Mouse (Mus musculus): ENCODE measurements around the gene Rnf220.

The Rnf220 gene

DNA sequence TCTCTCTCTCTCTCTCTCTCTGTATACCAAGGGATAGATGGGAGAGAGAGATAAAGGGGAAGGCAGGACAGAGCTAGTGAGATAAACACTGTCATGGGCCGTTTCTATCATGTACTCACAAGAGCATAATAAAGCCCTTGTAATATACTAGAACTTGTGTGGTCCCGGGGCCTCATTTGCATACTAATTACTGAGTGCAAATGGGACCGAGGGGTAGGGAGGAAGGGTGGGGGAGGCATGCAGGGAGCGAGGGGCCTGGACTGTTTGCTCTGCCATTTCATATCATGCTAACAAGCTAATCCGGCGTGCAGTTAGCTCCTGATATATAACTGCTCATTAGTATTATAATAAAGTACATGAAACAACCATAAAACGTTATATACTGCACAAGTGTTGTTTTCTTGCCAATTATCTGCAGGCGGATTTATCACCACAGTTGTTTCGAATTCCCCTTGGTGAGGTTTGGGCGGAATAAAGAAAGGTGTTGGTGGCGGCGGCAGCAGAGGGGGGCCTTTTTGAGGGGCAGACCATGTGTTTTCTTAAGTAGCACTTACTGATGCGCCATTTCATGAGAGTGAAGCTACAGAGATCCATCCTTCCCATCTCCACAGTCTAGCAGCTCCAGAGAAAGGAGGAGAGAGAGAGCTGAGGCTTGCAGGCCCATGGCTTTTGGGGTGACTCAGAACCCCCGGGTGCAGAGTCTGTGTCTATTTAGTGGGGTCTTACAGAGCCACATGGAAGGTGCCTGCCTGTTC is 116.9 kb downstream of the Rnf220 start:
- no peak for DNase-seq (ENCODE audit: low read depth)

DNA sequence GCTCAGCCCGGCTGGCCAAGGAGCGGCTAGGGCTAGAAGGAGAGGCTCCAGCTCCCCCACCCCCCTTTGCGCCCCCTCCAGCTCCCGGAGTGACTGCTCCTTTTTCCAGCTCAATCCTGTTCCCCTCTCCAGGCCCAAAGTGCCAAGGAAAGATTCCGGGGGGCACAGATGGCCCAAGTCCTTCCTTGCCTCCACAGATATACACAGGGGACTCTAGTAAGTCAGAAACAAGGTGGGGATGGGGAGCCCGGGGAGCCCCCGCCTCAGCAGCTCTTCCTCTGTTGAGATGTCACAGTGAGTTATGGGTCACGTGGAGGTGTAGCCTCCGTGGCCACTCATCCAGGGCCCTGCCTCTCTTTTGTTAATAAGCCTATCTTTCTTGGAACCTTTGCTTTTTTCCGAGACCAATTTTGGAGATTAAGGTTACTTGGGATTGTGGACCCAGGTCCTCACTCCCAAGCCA is 122.7 kb downstream of the Rnf220 start:
- DNase-seq (ENCODE audit: low read depth) = no peak

DNA sequence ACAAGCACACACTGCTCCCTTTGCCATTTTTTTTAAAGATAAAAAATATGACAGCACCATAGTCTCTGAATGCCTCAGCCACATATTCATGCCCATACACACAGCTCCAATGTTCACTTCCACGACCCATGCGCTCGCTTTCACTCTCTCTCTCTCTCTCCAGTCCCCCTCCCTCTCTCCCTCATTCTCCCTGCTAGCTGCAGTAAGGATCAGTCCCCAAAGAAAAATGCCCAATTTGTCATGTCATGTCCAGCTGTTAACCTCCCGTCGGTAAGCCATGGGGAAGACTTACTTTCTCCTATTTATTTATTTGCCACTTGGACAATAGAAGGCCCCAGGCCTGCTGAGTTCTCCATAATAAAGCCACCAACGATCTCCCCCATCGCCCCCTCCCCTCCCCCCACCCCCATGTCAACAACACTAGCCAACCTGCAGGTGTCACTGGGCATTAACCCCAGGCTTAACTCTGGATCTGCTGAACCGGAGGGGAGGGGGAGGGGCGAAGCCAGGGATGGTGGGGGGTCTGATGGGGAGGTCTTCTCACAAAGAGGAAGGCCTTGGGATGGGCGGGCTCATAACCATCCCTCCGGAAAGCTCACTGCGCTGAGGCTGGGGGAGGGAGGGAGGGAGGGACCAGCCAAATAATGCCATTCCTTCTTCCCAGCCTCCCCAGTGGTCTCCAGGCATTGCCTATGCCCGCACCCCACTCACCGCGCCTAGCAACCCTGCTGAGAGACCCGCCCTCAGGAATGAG is 123.4 kb downstream of the Rnf220 start:
- DNase-seq (ENCODE audit: low read depth) = no peak

DNA sequence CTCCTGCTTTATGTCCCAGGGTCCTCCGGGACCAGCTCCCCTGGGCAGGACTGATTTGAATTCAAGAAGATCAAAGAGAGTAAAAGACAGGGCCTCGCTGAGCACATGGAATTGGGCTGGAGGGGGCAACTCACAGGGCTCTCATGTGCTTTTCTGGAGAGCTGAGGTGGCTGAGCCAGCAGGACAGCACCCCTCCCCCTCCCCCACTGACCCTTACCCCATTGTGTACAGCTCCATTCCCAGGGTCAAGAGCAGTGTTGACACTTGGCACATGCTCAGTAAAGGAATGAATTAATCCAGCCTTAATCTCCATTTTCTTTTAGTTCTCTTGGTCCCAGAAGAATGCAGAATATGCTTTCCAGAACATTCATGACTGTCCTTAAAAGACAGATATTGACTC is 125.0 kb downstream of the Rnf220 start:
- DNase-seq (ENCODE audit: low read depth) = no peak

DNA sequence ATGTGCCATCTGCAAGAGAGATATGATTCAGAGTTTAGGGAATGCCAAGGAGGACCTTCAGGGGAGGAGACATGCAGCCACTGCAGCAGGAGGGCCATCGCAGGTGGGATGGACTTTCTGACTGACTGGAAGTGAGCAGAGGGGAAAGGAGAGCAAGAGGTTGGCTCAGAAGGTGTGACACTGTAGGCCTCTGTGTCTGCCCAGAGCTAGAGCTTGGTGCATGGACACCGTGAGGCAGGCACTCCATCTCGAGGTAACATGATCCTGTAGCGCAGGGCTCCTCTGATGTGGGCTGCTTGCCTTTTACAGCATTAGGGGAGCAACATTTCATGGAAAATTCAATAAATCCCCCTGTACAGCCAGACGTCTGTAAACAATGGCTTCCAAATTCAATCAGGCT is 126.5 kb downstream of the Rnf220 start:
- DNase-seq (ENCODE audit: low read depth) = no peak

DNA sequence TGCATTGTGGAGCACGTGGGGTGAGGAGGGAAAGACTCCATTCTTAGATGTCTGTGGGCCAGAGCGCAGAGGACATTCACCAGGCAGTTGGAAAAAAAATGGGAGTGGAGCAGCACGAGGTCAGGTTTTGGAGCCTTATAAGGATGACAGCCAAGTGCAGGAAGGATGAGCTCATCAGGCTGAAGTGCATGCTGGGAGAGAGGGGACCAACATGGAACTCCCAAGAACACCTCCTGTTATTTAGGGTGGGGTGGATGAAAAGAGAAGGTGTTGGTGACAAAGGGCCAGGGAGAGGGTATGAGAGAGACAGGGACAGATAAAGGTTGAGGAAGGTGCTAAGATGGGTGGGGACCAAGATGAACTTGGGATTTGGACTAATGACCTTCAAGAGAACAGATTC is 127.3 kb downstream of the Rnf220 start:
- no peak for DNase-seq (ENCODE audit: low read depth)

DNA sequence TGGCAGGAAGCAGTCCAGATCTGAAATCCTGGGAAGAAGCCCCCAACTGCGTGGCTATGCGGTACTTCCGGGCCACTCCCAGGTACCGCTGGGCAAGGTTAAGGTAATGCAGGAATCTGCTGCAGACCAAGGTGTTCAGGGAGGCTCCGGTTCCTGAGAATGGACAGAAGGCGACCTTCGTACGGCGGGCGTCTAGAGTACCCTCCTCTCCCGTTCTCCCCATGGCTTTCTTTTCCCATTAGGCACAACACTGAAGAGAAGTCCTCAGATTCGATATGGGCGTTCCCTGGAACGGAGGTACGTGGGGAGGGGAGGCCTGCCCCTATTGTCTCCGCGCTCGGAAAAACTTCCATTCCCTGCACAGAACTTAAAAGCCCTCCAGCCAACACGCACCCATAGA is 129.5 kb downstream of the Rnf220 start:
- no peak for DNase-seq (ENCODE audit: low read depth)

DNA sequence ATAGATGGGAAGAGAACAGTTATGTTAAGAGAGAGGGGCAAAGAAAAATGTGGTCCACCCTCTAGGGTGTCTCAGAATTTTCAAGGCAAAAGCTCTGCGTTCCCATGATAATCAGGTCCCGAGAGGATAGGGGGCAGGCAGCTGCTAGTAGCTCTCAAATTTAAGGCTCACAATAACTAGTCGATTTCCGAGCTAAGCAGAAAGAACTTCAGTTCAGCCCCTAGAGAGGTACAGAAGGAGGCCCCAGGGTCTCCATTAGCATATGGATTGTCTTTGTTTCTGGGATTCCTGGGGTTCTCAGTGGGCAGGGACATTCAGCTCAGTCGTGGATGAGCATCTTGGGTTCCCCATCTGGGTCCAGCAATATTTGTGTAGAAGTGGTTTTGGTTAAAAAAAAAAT is 134.8 kb downstream of the Rnf220 start:
- DNase-seq (ENCODE audit: low read depth) = no peak

DNA sequence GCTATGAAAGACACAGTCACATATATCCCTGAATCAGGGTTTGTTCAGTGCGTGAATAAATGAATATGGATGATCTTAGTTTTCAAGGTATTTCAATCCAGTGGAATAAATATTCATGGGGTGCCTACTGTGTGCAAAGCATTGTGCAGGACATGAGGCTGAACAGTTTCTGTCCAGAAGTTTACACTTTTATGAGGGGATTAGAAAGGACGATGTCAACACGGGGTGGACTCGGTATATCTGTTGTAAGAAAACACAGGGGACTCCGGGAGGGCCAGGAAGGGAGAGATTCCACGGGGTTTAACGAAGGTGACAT is 135.3 kb downstream of the Rnf220 start:
- no peak for DNase-seq (ENCODE audit: low read depth)

DNA sequence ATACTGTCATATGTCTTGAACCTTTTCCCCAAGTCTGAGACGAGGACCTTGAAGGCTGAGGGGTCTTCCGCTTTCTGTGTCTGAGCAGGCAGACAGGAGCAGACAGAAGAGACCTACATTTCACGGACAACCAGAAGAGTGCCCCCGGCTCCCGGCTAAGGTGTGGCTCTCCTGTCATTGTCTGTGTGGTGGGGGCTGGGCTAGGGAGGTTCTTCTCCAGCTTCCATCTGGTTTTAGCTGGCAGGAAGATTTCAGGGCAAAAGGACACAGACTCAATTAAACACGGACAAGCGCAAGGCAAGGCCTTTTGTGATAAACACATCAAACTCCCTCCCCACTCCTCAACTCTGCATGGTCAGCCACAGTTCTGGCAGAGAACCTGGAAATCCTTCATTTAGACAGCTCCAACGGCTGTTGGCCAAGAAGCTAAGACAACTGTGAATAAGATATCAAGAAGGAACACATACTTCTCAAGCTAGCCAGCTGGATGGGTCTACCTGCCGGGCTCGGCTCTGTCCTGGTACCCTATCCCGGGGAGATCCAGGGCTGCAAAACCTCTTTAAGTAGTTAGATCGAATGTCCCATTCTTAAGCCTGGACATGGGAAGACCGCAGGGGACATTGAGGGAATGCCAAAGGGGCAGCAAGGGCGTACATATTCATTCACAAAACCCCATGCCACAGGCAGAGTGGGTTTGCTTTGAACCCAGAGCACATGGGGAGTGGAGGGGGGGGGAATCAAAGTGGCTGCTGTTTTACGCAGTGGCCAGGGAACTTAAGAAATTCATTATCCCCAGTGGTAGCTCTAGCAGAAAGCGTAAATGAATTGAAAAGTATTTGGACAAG is 135.9 kb downstream of the Rnf220 start:
- DNase-seq (ENCODE audit: low read depth) = no peak

DNA sequence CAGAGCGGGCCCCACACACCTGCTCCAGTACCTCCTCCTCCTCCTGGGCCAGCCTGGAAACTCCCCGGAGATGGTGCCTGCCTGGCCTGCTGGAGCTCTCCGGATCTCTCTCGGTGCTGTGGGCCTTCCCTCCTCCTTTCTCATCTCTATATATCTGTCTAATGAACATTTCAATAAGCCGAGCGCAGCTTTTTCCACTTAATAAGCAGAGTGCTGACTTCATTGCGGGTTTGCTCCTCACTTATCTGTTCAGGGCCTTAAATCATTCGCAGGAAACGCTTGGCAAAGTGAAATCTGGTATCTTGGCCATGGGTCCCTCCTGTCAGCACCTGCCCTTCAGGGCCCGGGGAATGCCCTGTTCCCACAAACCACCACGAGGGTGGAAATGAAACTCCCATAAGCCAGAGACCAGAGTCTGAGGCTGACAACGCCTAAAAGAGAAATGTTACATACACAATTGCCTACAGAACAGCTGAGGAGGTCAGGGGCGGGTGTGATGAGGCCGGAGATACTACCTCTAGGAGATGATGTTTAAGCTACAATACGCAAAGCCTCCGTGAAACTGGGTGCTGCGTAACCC is 137.0 kb downstream of the Rnf220 start:
- DNase-seq (ENCODE audit: low read depth) = no peak

DNA sequence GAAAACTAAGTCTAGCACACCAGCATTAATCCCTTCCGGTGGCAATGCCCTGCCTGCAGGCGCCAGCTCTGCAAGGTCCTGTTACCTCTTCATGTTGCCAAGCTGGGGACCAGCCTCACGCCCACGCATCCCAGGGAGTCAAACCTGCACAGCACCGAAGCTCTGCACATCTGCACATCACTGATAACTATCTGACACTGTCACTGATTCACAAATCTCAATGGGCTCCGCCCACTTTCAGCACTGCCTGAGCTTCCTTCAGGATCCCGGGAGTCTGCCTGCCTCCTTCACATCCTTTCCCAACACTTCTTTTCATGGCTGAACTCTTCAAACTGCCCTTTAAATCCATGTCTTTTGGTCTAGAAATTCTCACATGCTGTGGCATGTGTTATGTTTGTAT is 138.9 kb downstream of the Rnf220 start:
- no peak for DNase-seq (ENCODE audit: low read depth)

DNA sequence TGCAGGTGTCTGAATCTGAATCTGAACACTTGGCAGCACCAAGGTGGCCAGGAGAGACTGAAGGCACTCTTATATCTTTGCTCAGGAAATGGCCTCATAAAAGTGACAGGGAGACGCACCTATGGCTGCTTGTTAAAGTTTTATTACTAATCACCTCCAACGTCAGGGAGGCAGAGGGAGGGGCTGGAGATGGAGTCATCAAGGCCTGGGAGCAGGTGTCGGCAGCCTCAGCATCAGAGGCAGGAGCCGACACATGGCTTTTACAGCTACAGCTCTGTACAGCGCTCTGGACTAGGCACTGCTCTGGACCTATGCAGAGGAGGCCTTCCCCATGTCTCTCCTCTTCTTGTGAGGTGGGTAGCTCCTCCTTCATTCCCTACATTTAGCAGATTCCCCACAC is 139.7 kb downstream of the Rnf220 start:
- DNase-seq (ENCODE audit: low read depth) = no peak

DNA sequence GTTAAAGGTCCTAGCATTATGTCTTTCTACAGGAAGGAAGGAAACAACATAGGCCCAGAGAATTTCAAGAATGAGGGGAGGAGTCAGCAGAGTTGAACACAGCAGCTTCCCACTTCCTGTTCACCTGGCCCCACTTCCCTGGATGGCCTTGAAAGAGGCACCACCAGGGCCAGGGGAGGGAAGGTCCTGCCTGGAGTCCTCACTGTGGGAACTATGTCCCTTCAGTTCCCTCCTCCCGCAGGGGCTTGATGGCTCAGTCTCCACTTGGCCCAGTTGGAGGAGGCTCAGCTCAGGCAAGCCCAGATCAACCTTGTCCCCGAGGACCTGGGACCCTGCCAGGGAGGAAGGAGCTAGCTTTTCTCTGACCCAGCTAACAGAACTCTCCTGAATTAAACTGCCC is 140.6 kb downstream of the Rnf220 start:
- no peak for DNase-seq (ENCODE audit: low read depth)

DNA sequence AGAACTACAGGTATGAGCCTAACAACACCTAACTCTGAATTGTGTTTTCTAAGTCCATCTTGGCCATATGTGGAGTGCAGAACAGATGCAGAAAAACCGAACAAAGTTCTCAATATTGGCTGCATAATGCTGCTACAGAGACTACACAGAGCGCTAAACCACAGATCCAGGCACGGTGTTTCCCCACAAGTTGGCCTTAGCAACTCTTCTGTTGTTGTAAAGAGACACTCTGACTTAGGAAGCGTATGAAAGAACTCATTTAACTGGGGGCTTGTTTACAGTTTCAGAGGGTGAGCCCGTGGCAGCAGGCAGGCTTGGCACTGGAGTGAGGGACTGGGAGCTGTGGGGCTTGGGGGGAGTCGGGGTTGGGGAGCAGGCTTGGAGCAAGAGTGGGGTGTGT is 142.2 kb downstream of the Rnf220 start:
- DNase-seq (ENCODE audit: low read depth) = no peak

DNA sequence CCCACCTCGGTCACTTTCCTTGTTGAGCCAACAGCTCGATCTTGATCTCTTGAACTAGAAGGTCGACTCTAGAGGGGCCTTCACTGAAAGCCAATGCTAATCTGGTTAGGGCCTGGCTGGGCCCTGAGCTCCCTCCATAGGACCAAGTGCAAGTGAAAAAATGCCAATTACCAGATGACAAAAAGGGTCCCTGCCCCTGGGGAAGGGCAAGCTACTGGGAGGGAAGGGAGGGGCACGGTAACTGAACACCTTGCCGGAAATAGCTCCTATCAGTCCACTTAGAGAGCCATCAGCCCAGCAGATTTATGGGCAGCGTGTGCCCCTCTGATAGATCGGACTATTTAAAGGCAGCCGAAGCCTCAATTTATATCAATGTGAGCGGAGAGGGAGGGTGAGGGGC is 143.9 kb downstream of the Rnf220 start:
- DNase-seq (ENCODE audit: low read depth) = no peak

DNA sequence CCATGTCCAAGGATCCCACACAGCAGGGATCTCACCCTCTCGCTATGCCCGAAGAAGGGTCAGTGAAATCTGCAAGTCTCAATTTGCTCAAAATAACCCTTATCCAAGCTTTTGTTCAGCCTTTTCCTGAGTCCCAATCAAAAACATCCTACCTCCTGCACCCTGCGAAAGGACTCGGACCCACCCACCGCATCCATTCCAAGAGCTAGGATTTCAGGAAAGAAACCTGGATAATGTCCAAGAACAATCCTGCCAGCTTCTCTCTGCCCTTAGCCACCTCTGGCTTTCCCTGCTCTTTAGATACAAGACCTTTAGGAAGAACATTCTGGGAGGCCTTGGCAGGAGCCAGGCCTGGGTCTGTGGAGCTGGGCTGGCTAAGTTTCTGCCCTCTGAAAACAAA is 144.8 kb downstream of the Rnf220 start:
- DNase-seq (ENCODE audit: low read depth) = no peak

DNA sequence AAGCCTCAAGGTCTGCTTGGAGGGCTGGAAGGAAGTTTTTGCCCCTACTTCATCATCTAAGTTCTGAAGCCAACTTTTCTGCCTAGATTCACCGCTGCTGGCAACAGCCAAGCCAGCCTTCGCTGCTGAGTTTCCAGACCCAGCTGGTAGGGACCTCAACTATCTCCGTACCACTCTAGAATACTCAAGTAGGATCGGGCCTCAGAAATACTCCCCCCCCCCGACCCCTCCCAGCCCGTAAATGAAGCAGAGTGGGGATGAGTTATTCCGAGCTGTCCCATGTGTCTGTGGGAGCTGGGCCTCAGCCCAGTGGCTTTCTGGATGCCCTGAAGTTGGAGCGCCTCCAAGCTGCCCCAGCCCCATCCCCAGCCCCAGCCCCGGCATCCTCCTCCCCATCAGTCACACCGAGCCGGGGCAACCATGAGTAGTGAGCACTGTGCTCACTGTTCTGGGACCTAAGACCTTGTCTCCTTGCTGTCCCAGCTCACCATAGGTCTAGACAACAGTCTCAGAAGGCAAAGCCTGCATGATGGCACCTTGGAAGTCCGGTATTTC is 146.6 kb downstream of the Rnf220 start:
- no peak for DNase-seq (ENCODE audit: low read depth)

DNA sequence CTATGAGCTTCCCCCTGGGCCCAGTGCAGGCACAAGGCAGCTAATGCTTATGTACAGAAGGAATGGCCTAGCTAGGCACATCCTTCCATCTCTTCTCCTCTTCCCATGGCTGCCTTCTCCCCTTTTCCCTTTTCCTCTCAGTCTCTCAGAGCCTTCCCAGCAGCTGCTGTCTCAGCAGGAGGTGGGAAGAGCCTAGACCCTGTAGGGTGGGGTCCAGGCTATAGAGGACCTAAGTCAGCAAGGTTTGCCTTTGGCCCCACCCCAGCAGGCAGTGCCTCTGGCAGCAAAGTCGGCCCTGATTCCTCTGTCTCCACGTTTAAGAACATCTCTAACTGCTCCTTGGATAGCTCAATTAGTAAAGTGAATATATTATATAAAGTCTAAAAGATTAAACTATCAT is 147.5 kb downstream of the Rnf220 start:
- no peak for DNase-seq (ENCODE audit: low read depth)

DNA sequence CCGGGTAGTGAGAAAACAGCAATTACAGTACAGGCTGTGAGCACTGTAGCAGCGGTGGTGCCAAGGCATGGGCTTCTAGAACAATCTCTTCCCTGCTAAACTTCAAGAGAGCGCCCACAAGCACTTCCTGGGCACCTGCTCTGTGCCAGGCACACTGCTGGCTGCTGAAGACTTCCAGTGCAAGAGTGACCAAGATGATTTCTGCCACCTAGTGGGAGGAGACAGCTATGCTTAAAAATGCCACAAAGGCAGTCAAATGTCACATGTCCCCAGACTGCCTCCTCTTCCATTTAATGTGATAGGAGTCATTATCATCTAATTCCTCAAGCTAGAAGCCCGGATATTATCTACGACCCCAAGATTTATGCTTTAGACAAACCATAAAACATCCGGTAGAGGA is 150.8 kb downstream of the Rnf220 start:
- peak; percentile 6 for DNase-seq (ENCODE audit: low read depth)

DNA sequence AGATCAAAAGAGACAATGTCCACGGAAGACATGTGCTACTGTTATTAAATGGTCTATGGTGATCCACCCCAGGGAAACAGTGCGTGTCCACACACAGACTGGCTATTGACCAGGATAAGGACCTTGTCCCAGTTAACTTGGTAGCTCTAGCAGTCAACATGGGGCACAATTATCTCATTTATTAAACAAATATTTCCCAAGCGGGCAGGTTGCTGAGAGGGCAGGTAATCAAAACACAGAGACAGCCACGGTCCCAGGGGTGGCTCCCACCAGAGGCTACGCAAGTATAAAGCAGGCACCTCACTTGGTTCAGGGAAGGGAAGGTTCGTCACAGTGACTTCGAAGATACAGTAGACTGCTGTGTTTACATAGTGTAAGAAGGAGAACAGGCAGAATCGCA is 153.5 kb downstream of the Rnf220 start:
- DNase-seq (ENCODE audit: low read depth) = no peak

DNA sequence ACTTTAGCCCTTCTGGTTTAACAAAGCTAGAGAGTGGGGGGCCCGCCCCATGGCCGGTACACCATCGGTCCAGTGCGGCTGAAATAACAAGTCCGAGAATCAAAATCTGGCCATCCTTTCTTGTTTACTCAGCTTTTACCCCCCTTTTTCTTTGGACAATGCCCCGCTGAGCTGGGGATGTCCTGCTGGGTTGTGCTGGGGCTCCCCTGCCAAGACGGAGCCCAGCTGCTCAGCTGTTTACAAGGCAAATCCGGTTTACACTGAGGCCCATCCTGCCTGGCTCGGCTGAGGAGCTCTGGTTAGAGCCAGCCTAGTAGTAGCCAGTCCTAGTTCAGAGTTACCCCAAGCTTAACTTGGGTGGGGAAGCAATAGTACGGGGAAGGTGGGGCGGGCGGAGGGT is 154.1 kb downstream of the Rnf220 start:
- DNase-seq (ENCODE audit: low read depth) = no peak
